Mouse (Mus musculus): ENCODE measurements around the gene Nckap1l. TPM values are rescaled to one million over a fixed set of nuclear protein-coding genes. Genes with fewer than 3 reads are reported as not detected.

Gene Nckap1l
- polyA plus RNA-seq, 1 experiment from 2014 or later = 1.7 TPM

GRCm38 (mm10) chr15:103514914-103515313, 61.3 kb downstream of the Nckap1l start:
- no peak for ATAC-seq
- 39% methylated on average over 3 of the region's 3 CpGs for WGBS
- peaks cover 3% of the 10 kb centered on the region; the same call in 1 of the 2 replicates for H3K27me3 ChIP-seq (replicated peaks; ENCODE audit: control insufficient read depth, insufficient read depth, low read length)
- H3K4me2 ChIP-seq (replicated peaks; ENCODE audit: low read depth) = peak overlapping the region; percentile 63
- TF ChIP-seq CTCF (IDR thresholded peaks at IDR 0.05; ENCODE audit: low read depth) = no peak
- no peak overlapping the region for H3K27ac ChIP-seq (ENCODE audit: low read depth, low read length)
- H3K36me3 ChIP-seq (ENCODE audit: control insufficient read depth, insufficient read depth) = no peaks in the 10 kb centered on the region
- no peaks in the 10 kb centered on the region for H3K9me3 ChIP-seq (ENCODE audit: control insufficient read depth)
- H3K9ac ChIP-seq (ENCODE audit: low read depth, low read length) = no peak overlapping the region; the same call in 1 of the 2 replicates
- H3K4me1 ChIP-seq (replicated peaks; ENCODE audit: control insufficient read depth, insufficient read depth, low read length) = peaks cover 3% of the 10 kb centered on the region; the same call in 1 of the 2 replicates
- H3K4me3 ChIP-seq (ENCODE audit: low read depth, low read length) = no peak overlapping the region

- Histone ChIP-seq H3K4me3 (ENCODE audit: low read depth, low read length) (no peak overlapping the region), H3K4me1 (replicated peaks; ENCODE audit: control insufficient read depth, insufficient read depth, low read length) (0 out of 2 replicates have a peak, but pooled peaks cover 5% of the 10 kb centered on the region), H3K4me2 (replicated peaks; ENCODE audit: low read depth) (no peak overlapping the region), H3K27ac (ENCODE audit: low read depth, low read length) (no peak overlapping the region), H3K9me3 (ENCODE audit: control insufficient read depth) (no peaks in the 10 kb centered on the region), H3K36me3 (ENCODE audit: control insufficient read depth, insufficient read depth) (no peaks in the 10 kb centered on the region), H3K9ac (ENCODE audit: low read depth, low read length) (no peak overlapping the region), H3K27me3 (replicated peaks; ENCODE audit: control insufficient read depth, insufficient read depth, low read length) (no peaks in the 10 kb centered on the region)
- WGBS = 28% methylated on average over 5 of the region's 5 CpGs
- no peak for ATAC-seq
- no peak for TF ChIP-seq CTCF (IDR thresholded peaks at IDR 0.05; ENCODE audit: low read depth)
Measured at GRCm38 (mm10) chr15:103518600-103519385, 65.2 kb downstream of the Nckap1l start.

- Histone ChIP-seq H3K9ac (ENCODE audit: low read depth, low read length) (no peak overlapping the region), H3K9me3 (ENCODE audit: control insufficient read depth) (no peaks in the 10 kb centered on the region), H3K4me3 (ENCODE audit: low read depth, low read length) (no peak overlapping the region), H3K27me3 (replicated peaks; ENCODE audit: control insufficient read depth, insufficient read depth, low read length) (no peaks in the 10 kb centered on the region), H3K36me3 (ENCODE audit: control insufficient read depth, insufficient read depth) (no peaks in the 10 kb centered on the region), H3K4me2 (replicated peaks; ENCODE audit: low read depth) (no peak overlapping the region), H3K4me1 (replicated peaks; ENCODE audit: control insufficient read depth, insufficient read depth, low read length) (0 out of 2 replicates have a peak, but pooled peaks cover 5% of the 10 kb centered on the region), H3K27ac (ENCODE audit: low read depth, low read length) (no peak overlapping the region)
- no peak for TF ChIP-seq CTCF (IDR thresholded peaks at IDR 0.05; ENCODE audit: low read depth)
- 35% methylated on average over 4 of the region's 4 CpGs for WGBS
- no peak for ATAC-seq
Measured at GRCm38 (mm10) chr15:103519386-103520378, 66.1 kb downstream of the Nckap1l start.

- 56% methylated on average over 3 of the region's 3 CpGs for WGBS
- no peak for TF ChIP-seq CTCF (IDR thresholded peaks at IDR 0.05; ENCODE audit: low read depth)
- Histone ChIP-seq H3K27me3 (replicated peaks; ENCODE audit: control insufficient read depth, insufficient read depth, low read length) (no peaks in the 10 kb centered on the region), H3K4me3 (ENCODE audit: low read depth, low read length) (no peak overlapping the region), H3K4me2 (replicated peaks; ENCODE audit: low read depth) (no peak overlapping the region), H3K9ac (ENCODE audit: low read depth, low read length) (no peak overlapping the region), H3K9me3 (ENCODE audit: control insufficient read depth) (no peaks in the 10 kb centered on the region), H3K27ac (ENCODE audit: low read depth, low read length) (0 out of 2 replicates have a peak overlapping the region, but pooled peaks have one; percentile 35), H3K36me3 (ENCODE audit: control insufficient read depth, insufficient read depth) (no peaks in the 10 kb centered on the region), H3K4me1 (replicated peaks; ENCODE audit: control insufficient read depth, insufficient read depth, low read length) (0 out of 2 replicates have a peak, but pooled peaks cover 5% of the 10 kb centered on the region)
- ATAC-seq = peak; percentile 85
Measured at GRCm38 (mm10) chr15:103522458-103523099, 69.0 kb downstream of the Nckap1l start.

GRCm38 (mm10) chr15:103523156-103523555, 69.6 kb downstream of the Nckap1l start:
- Histone ChIP-seq H3K4me1 (replicated peaks; ENCODE audit: control insufficient read depth, insufficient read depth, low read length) (0 out of 2 replicates have a peak, but pooled peaks cover 5% of the 10 kb centered on the region), H3K9ac (ENCODE audit: low read depth, low read length) (no peak overlapping the region), H3K4me3 (ENCODE audit: low read depth, low read length) (no peak overlapping the region), H3K27ac (ENCODE audit: low read depth, low read length) (no peak overlapping the region), H3K4me2 (replicated peaks; ENCODE audit: low read depth) (no peak overlapping the region), H3K27me3 (replicated peaks; ENCODE audit: control insufficient read depth, insufficient read depth, low read length) (no peaks in the 10 kb centered on the region), H3K36me3 (ENCODE audit: control insufficient read depth, insufficient read depth) (no peaks in the 10 kb centered on the region), H3K9me3 (ENCODE audit: control insufficient read depth) (no peaks in the 10 kb centered on the region)
- peak; percentile 54 for ATAC-seq
- no peak for TF ChIP-seq CTCF (IDR thresholded peaks at IDR 0.05; ENCODE audit: low read depth)
- 71% methylated on average over 3 of the region's 3 CpGs for WGBS

All from intestine, postnatal 0 days (tissue).